Mouse (Mus musculus) left cerebral cortex, postnatal 4 days (tissue): ENCODE results near the gene Ptprd. TPM values are rescaled to one million over a fixed set of nuclear protein-coding genes. Genes with fewer than 3 reads are reported as not detected.

Experiments used
- DNase-seq: peaks from one replicate; pipeline ENCODE4 v3.0.0-alpha.2; 2022
- intact Hi-C: fragments of 180-260 bp; cut with DNase I; formaldehyde crosslinking; loops from one replicate; pipeline ENCODE4 v1.15.1; 2025
- total RNA-seq, 2 experiments: library from RNA; stranded (reverse); gene quantifications; 2 replicates each; pipeline ENCODE4 v1.2.3; 2021

The Ptprd gene
- total RNA-seq, 2 experiments from 2014 or later, result 386 to 447 TPM

GRCm38 (mm10) chr4:76735831-76736230 is 1475.9 kb downstream of the Ptprd start:
- intact Hi-C loops, result no loop called here
- DNase-seq, result no peak

DNA sequence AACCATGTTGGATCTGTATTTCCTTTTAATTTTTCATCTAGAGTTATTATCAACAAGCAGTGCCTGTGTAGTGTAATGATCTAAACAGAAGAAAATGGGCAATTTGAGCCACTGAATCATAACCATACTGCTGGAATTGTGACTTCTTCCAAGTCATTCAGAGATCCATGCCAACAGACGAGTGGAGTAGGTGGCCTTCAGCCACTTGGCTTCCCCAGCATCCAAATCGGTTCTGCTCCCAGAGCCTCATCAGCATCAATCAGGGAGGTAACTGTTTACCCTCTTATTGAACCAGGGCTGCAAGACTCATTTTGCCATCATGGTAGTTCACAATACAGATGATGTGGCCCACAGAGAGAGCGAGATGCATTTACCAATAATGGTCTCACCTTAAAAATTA is 1536.0 kb downstream of the Ptprd start:
- intact Hi-C loops, result no loop called here
- no peak for DNase-seq

DNA sequence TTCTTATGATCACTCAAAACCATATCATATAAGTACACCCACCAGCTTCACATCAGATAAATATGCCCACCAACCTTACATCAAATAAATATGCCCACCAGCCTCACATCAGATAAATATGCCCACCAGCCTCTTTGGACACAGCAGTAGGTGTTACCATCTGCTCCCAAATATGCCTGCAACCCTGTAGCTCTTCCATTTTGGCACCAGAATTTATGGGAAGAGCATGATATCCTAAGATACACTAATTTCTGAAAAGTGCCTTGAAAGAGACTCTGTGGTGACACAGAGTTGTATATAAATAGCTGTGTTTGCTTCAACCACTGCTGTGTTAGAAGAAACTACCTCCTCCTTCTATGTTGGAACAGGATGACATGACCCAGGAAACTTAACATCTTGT is 1538.5 kb downstream of the Ptprd start:
- intact Hi-C loops, result no loop called here
- peak; percentile 3 for DNase-seq

- DNase-seq, result no peak
- intact Hi-C loops, result no loop called here
These were observed 1539.1 kb downstream of the Ptprd start for GRCm38 (mm10) chr4:76672653-76673052.

GRCm38 (mm10) chr4:76661725-76662124 is 1550.0 kb downstream of the Ptprd start:
- intact Hi-C loops, result no loop called here
- DNase-seq, result no peak

GRCm38 (mm10) chr4:76660146-76660545 is 1551.6 kb downstream of the Ptprd start:
- intact Hi-C loops, result no loop called here
- no peak for DNase-seq

DNA sequence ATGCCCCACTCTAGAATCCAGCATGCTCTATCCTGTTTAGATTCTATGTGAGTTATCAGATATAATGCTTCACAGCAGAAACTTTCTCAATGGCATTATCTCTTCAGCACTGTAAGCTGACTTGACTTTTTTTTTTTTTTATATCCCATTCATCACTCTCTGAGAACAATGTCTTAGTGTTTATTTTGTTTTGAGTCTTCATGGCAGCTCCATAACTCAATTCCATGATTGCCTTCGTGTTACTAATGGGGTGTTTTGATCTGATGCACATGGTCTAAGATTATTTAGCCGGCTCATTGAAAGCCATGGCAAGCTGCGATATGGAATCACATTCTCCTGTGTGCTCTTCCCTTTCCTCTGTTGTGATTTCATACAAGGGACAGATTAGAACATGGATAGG is 1555.0 kb downstream of the Ptprd start:
- intact Hi-C loops, result no loop called here
- no peak for DNase-seq

DNA sequence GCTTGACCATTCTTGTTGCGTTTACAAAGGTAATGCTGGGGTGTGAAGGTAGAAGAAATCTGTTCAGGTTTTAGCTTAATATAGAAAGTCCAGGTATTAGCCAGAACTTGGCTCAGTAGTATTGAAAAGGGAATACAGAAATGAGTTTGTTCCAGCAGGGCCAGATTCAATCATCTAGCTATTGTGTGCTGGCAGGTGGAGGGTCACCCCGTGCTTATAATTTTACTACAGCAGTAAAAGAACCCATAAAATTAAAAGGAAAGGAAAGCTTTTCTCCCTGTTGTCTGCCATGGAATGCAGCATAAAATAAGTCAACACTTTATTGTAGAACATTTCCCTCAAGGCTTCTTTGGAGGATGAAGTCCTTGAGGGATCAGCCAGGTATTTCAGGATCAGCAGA is 1558.8 kb downstream of the Ptprd start:
- intact Hi-C loops, result no loop called here
- DNase-seq, result no peak

DNA sequence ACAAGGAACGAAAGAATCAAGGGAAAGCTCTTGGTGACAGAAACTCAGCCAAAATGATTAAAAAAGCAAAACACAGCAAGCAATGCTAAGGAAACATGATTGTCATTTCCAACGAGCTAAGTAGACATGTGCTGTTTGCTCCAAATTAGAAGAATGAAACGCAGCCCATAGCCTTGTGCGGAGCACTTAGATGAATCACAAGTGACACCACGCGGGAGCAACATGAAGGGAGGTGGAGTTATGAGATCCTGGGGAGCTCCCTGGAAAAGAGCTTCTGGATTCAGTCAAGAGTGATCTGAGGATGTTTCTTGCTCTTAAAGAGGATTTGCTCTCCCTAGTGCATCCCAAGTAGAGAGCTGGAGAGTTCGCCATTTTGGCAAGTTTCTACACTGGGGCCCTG is 1590.0 kb downstream of the Ptprd start:
- intact Hi-C loops, result no loop called here
- DNase-seq, result no peak

- intact Hi-C loops, result no loop called here
These were observed 1595.1 kb downstream of the Ptprd start for GRCm38 (mm10) chr4:76616614-76617013.

GRCm38 (mm10) chr4:76608246-76608645 is 1603.5 kb downstream of the Ptprd start:
- no peak for DNase-seq
- intact Hi-C loops, result no loop called here

More at GRCm38 (mm10) chr4:76616614-76617013, 1595.1 kb downstream of the Ptprd start:
- no peak for DNase-seq

DNA sequence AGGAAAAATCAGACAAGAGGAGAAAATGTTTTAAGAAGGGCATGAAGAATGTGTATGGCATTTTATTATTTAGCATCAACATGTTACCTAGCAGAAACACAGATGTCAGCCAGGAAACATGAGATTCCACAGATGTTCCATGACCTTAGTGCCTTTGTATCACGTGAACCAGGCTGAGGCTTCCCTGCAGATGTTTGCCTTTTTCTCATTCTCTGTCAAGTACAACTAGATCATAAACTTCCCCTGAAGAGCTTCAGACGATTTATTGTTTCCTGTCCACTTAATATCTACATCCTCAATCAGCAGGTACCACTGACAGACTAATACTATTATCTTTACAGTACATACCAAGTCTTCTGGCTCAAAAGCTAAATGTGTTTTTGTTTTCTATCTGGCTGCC is 1605.0 kb downstream of the Ptprd start:
- intact Hi-C loops, result no loop called here
- DNase-seq, result no peak

DNA sequence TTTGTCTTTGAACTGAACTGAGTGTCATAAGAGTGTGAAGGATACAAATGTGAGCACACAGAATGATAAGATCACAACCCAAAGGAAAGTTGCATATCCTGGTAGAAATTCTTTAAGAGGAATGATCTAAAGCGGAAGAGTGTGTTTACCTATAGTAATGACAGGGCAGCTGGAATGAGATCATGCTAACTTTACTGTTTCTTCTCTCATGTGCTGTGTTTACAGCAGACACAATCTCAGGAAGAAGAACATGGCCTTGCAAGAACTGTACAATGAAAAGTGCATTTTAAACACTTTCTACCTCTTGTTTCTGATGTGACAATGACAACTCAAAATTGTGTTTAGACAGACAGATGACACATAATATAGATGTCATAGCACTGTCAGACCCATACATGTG is 1621.0 kb downstream of the Ptprd start:
- intact Hi-C loops, result no loop called here
- no peak for DNase-seq

DNA sequence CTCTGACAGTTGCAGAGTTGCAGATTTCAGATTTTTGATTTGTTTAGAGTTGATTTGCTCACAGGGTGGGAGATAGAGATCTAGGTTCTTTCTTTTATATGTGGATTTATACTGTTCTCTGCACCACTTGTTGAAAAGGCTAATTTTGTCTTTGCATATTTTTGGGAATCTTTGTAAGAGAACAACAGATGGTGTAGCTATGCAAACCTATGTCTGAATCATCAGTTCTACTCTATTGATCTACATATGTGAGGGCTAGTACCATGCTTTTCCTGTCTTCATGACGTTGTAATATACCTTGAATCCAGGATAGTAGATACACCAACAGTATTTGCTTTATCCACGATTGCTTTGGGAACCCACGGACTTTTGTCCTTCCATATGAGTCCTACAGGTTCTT is 1628.7 kb downstream of the Ptprd start:
- intact Hi-C loops, result no loop called here
- DNase-seq, result no peak

GRCm38 (mm10) chr4:76566006-76566405 is 1645.8 kb downstream of the Ptprd start:
- intact Hi-C loops, result no loop called here
- DNase-seq, result no peak

DNA sequence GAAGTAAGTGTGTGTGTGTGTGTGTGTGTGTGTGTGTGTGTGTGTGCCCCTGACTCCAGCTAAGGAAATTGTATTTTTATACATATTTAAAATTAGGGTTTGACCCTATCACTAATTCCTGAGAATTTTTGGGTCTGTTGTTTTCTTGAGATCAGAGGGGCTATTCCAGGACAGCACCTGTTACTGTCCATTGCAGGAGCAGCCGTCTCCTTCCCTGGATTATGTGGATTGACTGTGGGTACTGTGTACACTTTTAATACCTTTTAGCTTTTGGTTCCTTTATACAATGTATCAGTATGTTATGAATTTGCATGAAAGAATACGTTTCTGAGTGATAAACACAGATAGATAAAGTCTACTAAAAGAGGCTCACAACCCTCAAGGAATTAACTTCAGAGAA is 1670.0 kb downstream of the Ptprd start:
- intact Hi-C loops, result no loop called here
- no peak for DNase-seq

DNA sequence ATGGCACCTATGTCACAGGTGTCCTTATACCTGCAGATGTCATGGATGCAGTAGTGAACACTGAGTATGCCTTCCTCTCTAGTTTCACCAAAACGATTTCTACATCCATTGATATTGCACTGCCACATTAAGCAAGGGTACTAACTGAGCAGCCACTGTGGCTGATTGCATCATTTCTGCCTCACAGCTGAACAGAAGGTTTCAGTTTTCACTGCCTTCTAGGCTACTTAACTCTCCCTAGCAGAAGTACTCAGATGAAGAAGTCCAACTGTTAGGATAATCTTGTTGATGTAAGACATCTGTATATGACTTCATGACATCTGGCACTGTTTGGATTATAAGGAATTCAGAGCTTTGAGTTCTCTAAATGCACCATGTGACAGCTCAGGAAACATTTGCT is 1678.8 kb downstream of the Ptprd start:
- no peak for DNase-seq
- intact Hi-C loops, result no loop called here

GRCm38 (mm10) chr4:76525281-76525680 is 1686.5 kb downstream of the Ptprd start:
- intact Hi-C loops, result no loop called here
- DNase-seq, result no peak

DNA sequence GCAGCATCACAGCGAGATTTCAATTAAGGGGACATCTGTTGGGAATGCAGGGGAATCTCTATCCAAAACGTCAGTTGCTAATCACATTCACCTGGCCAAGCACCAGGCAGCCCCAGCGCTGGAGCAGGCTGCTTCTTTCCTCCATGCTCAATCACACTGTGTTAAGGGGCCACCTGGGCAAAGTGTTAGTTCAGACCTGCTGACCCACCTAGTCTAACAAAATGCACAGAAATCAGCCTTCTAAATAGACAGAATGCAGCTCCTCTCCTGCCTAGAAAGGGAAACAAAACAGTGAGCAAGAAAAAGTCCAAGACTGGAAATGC is 1708.5 kb downstream of the Ptprd start:
- intact Hi-C loops, result no loop called here
- peak; percentile 10 for DNase-seq

DNA sequence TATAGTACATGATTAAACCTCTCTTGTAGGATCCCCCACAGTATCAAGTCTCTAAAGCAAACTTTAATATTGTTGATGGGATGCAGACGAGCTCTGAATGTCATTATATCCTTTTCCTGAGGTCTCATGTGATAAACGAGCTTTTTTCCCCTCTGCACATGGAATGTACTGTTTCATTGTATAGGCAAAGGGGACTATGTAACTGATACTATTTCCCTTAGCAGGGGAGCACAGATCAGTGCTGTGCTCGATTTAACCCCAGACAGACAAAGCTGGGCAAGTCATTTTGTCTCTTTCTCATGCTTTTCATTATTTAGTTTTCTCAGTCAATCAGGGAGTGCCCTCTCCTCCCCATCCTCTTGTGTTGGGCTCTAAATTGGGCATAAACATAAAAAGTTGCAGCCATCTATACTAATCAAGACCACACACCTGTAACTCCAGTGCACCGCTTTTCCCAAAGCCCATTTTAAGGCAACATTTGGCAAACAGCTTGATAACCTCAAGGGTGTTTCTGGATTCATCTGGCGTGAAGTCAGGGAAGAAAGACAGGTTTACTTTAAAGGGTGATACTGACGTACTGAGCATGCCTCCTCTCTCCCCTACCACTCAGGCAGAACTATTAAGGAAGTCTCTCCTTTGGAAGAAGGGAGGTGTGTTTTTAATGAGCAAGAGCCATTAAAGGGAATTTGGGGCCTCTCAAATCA is 1709.0 kb downstream of the Ptprd start:
- DNase-seq, result no peak
- intact Hi-C loops, result no loop called here

- DNase-seq, result no peak
- intact Hi-C loops, result no loop called here
These were observed 1725.9 kb downstream of the Ptprd start for GRCm38 (mm10) chr4:76485848-76486247.

GRCm38 (mm10) chr4:76468366-76469100 is 1743.2 kb downstream of the Ptprd start:
- intact Hi-C loops, result no loop called here
- no peak for DNase-seq

DNA sequence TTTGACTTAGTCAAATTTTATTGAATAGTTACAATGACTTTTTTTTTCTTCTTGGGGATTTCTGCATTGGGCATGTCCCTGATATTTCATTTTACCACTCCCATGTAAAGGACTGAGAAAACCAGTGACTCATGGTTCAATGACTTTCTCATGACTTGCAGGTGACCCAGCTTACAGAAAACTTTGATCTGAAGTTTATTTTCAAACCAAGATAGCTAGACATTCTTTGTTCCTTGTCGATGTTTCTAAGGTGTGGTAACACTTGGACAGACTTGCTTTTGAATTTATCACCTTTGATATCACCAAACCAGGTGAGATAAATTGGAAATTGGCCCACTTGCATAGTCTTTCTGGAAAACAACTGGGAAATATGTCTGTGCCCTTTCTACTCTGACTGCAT is 1747.1 kb downstream of the Ptprd start:
- DNase-seq, result no peak
- intact Hi-C loops, result no loop called here
